25 mouse cellular contexts compared by ENCODE assay signal in genomic region chr7:46025436-46025835, GRCm38 (mm10). TPM values are rescaled to one million over a fixed set of nuclear protein-coding genes. Genes with fewer than 3 reads are reported as not detected.
"Had no signal": no experiment of that assay in that cellular context is flagged by ENCODE, and none has a peak within 500 bp of the region (broad histone marks: within the 10 kb centered on the region; RNA-seq: fewer than 3 reads in every experiment).

No protein-coding gene starts in this region.

- H3K4me1 ChIP-seq: hindbrain, embryonic 13.5 days; hindbrain, embryonic 15.5 days had no signal

- H3K36me3 ChIP-seq: heart, embryonic 13.5 days; heart, embryonic 15.5 days; hindbrain, embryonic 13.5 days; hindbrain, embryonic 15.5 days; kidney, embryonic 15.5 days; limb, embryonic 10.5 days; limb, embryonic 12.5 days had no signal

- H3K9ac ChIP-seq: forebrain, postnatal 0 days; heart, embryonic 13.5 days; heart, embryonic 15.5 days; hindbrain, embryonic 13.5 days; hindbrain, embryonic 15.5 days; kidney, embryonic 15.5 days; limb, embryonic 12.5 days had no signal

- H3K4me3 ChIP-seq: heart, adult 2 months; heart, embryonic 13.5 days; heart, embryonic 15.5 days; hindbrain, embryonic 13.5 days; hindbrain, embryonic 15.5 days; kidney, embryonic 15.5 days; left cerebral cortex, adult 2 months; limb, embryonic 10.5 days; limb, embryonic 12.5 days had no signal

- H3K4me2 ChIP-seq: heart, embryonic 11.5 days; heart, embryonic 13.5 days; heart, embryonic 15.5 days; hindbrain, embryonic 13.5 days; hindbrain, embryonic 15.5 days; kidney, embryonic 15.5 days; limb, embryonic 12.5 days had no signal

- H3K9me3 ChIP-seq: heart, embryonic 13.5 days; heart, embryonic 15.5 days; hindbrain, embryonic 13.5 days; hindbrain, embryonic 15.5 days; kidney, embryonic 15.5 days; limb, embryonic 10.5 days; limb, embryonic 12.5 days had no signal

- H3K27me3 ChIP-seq: heart, embryonic 13.5 days; heart, embryonic 15.5 days; hindbrain, embryonic 15.5 days; kidney, embryonic 15.5 days; limb, embryonic 12.5 days had no signal

- ATAC-seq: forebrain, postnatal 0 days; hindbrain, postnatal 0 days; intestine, embryonic 16.5 days had no signal

- H3K27ac ChIP-seq: heart, adult 2 months; heart, embryonic 13.5 days; heart, embryonic 15.5 days; hindbrain, embryonic 13.5 days; hindbrain, embryonic 15.5 days; hindbrain, postnatal 0 days; kidney, embryonic 15.5 days; kidney, postnatal 0 days; left cerebral cortex, adult 2 months; limb, embryonic 10.5 days; limb, embryonic 12.5 days had no signal

- DNase-seq: forebrain, postnatal 0 days; gastrocnemius, postnatal 14 days; gastrocnemius, postnatal 36 days; heart, adult 11 months; heart, adult 2 months; heart, postnatal 14 days; heart, postnatal 36 days; kidney, adult 11 months; kidney, adult 2 months; kidney, adult 9 months; kidney, postnatal 14 days; kidney, postnatal 36 days had no signal

RNA-seq across cellular contexts. Expression of gene Abcc6, which starts 4.7 kb away (rescaled TPM):
- polyA plus RNA-seq: heart, embryonic 15.5 days; heart, postnatal 0 days had no signal
